Mouse (Mus musculus) testis, adult 2 months (tissue): ENCODE data around the gene Alox12.

ENCODE experiments used
- CTCF ChIP-seq: fragments of 200-500 bp; IDR thresholded peaks from 2 replicates; pipeline ENCODE4 v1.5.1; 2012; ENCODE audit warnings: low read depth, mild to moderate bottlenecking, inconsistent platforms, low read length, moderate library complexity; ENCODE audit not compliant: control insufficient read depth, insufficient read depth, insufficient replicate concordance
- POLR2A ChIP-seq: fragments of 200-500 bp; IDR thresholded peaks from 2 replicates; pipeline ENCODE4 v1.6.1; 2012; ENCODE audit warnings: low read depth, mild to moderate bottlenecking, inconsistent platforms, low read length, moderate library complexity; ENCODE audit not compliant: control insufficient read depth

- TF ChIP-seq CTCF, result no peak
- TF ChIP-seq POLR2A, result peak; percentile 40
These were observed 15.4 kb downstream of the Alox12 start, which contains the start of the genes Gm21988 and Rnasek for GRCm38 (mm10) chr11:70239541-70240279.
